Mouse (Mus musculus): ENCODE measurements at regions not wholly inside any gene's neighbourhood (a gene's known extent, or its start where the extent isn't known, plus 50 kb on each side); places are given as distances from the start of the nearest gene placed in this dataset.

- Histone ChIP-seq H3K4me3 (no peak overlapping the region), H3K27ac (no peak overlapping the region)
- DNase-seq (ENCODE audit: extremely low spot score in 1 of 2, low spot score in 2 of 2) = peak in 1 of 2 experiments; percentile 40
- intact Hi-C loops (cut with DNase I) = no loop called here
- TF ChIP-seq CTCF (IDR thresholded peaks at IDR 0.05) = no peak
Measured at GRCm38 (mm10) chr11:52641725-52642338, 122.6 kb upstream of the Fstl4 start.

- TF ChIP-seq CTCF (IDR thresholded peaks at IDR 0.05) = no peak
- DNase-seq (ENCODE audit: extremely low spot score in 1 of 2, low spot score in 2 of 2) = no peak
- intact Hi-C loops (cut with DNase I) = no loop called here
- Histone ChIP-seq H3K27ac (no peak overlapping the region), H3K4me3 (no peak overlapping the region)
Measured at GRCm38 (mm10) chr11:52644081-52644768, 120.2 kb upstream of the Fstl4 start.

- intact Hi-C loops (cut with DNase I) = loop anchor here (1.0 to 5.0 kb wide), 5 partner anchors 46 to 240 kb away; no protein-coding TSS in a partner anchor
- peak; percentile 43 to 44 for DNase-seq (ENCODE audit: extremely low spot score in 1 of 2, low spot score in 2 of 2)
- peak overlapping the region; percentile 86 for H3K27ac ChIP-seq
- no peak overlapping the region for H3K4me3 ChIP-seq
- no peak for TF ChIP-seq CTCF (IDR thresholded peaks at IDR 0.05)
Measured at GRCm38 (mm10) chr11:52648176-52648839, 116.1 kb upstream of the Fstl4 start.

- no peak overlapping the region for H3K4me3 ChIP-seq
- peak; percentile 24 for TF ChIP-seq CTCF (IDR thresholded peaks at IDR 0.05)
- intact Hi-C loops (cut with DNase I) = loop anchor here (1.0 to 5.0 kb wide), 7 partner anchors 16 to 240 kb away; partner anchors contain the start of gene Fstl4
- DNase-seq (ENCODE audit: extremely low spot score in 1 of 2, low spot score in 2 of 2) = peak; percentile 32 to 36
- peak overlapping the region; percentile 86 for H3K27ac ChIP-seq
Measured at GRCm38 (mm10) chr11:52648849-52649400, 115.5 kb upstream of the Fstl4 start.

- Histone ChIP-seq H3K4me3 (no peak overlapping the region), H3K27ac (no peak overlapping the region; the same call in 1 of the 2 replicates)
- no peak for DNase-seq (ENCODE audit: extremely low spot score in 1 of 2, low spot score in 2 of 2)
- intact Hi-C loops (cut with DNase I) = no loop called here
- TF ChIP-seq CTCF (IDR thresholded peaks at IDR 0.05) = no peak
Measured at GRCm38 (mm10) chr11:52654640-52655039, 109.8 kb upstream of the Fstl4 start.

- Histone ChIP-seq H3K27ac (no peak overlapping the region), H3K4me3 (no peak overlapping the region)
- DNase-seq (ENCODE audit: extremely low spot score in 1 of 2, low spot score in 2 of 2) = no peak
- no peak for TF ChIP-seq CTCF (IDR thresholded peaks at IDR 0.05)
- intact Hi-C loops (cut with DNase I) = no loop called here
Measured at GRCm38 (mm10) chr11:52655720-52656474, 108.5 kb upstream of the Fstl4 start.

- Histone ChIP-seq H3K27ac (no peak overlapping the region), H3K4me3 (no peak overlapping the region)
- no peak for TF ChIP-seq CTCF (IDR thresholded peaks at IDR 0.05)
- intact Hi-C loops (cut with DNase I) = no loop called here
- no peak for DNase-seq (ENCODE audit: extremely low spot score in 1 of 2, low spot score in 2 of 2)
Measured at GRCm38 (mm10) chr11:52661234-52661633, 103.2 kb upstream of the Fstl4 start.

GRCm38 (mm10) chr11:52661894-52662593 lies 102.4 kb upstream of the Fstl4 start:
- DNase-seq (ENCODE audit: extremely low spot score in 1 of 2, low spot score in 2 of 2) = no peak
- intact Hi-C loops (cut with DNase I) = no loop called here
- Histone ChIP-seq H3K4me3 (no peak overlapping the region), H3K27ac (no peak overlapping the region)
- TF ChIP-seq CTCF (IDR thresholded peaks at IDR 0.05) = no peak

- intact Hi-C loops (cut with DNase I) = loop anchor here (1.0 to 5.0 kb wide), 2 partner anchors 16 to 87 kb away; no protein-coding TSS in a partner anchor
- Histone ChIP-seq H3K27ac (peak overlapping the region; percentile 62), H3K4me3 (no peak overlapping the region)
- DNase-seq (ENCODE audit: extremely low spot score in 1 of 2, low spot score in 2 of 2) = peak in 1 of 2 experiments; percentile 31
- no peak for TF ChIP-seq CTCF (IDR thresholded peaks at IDR 0.05)
Measured at GRCm38 (mm10) chr11:52665343-52665742, 99.1 kb upstream of the Fstl4 start.

GRCm38 (mm10) chr11:52675022-52675421 lies 89.4 kb upstream of the Fstl4 start:
- H3K27ac ChIP-seq = no peak overlapping the region
- DNase-seq (ENCODE audit: extremely low spot score in 1 of 2, low spot score in 2 of 2) = no peak
- no peak for TF ChIP-seq CTCF (IDR thresholded peaks at IDR 0.05)
- no peak overlapping the region for H3K4me3 ChIP-seq
- intact Hi-C loops (cut with DNase I) = no loop called here

GRCm38 (mm10) chr11:52678259-52678658 lies 86.2 kb upstream of the Fstl4 start:
- no peak overlapping the region for H3K4me3 ChIP-seq
- H3K27ac ChIP-seq = no peak overlapping the region; the same call in 1 of the 2 replicates
- intact Hi-C loops (cut with DNase I) = no loop called here
- TF ChIP-seq CTCF (IDR thresholded peaks at IDR 0.05) = no peak
- DNase-seq (ENCODE audit: extremely low spot score in 1 of 2, low spot score in 2 of 2) = no peak

All from left cerebral cortex, adult 2 months (tissue).